Mouse (Mus musculus) liver, embryonic 14.5 days (tissue): ENCODE results near the gene Ugt2b35. TPM values are rescaled to one million over a fixed set of nuclear protein-coding genes. Genes with fewer than 3 reads are reported as not detected.

Experiments used
- ATAC-seq: fragments of 200-750 bp; cut with Nextera tagmentation; 2 replicates; pipeline ENCODE4 v1.8.0; 2017; ENCODE audit warnings: moderate number of reproducible peaks, mild to moderate bottlenecking, moderate library complexity; ENCODE audit not compliant: insufficient read depth
- DNase-seq, 3 experiments: peaks; one replicate each; pipeline ENCODE4 v3.0.0-alpha.2; 2012 to 2013; ENCODE audit warnings: low read depth in 3 of 3, low spot score in 3 of 3
- H3K27ac ChIP-seq: fragments of 300-500 bp; sonication (generic); 2 replicates; pipeline ENCODE4 v1.5.1; 2014; ENCODE audit warnings: moderate library complexity, mild to moderate bottlenecking, control low read depth, inconsistent platforms
- H3K27me3 ChIP-seq: fragments of 300-500 bp; sonication (generic); 2 replicates; pipeline ENCODE4 v1.6.1; 2014; ENCODE audit warnings: mild to moderate bottlenecking, low read length, moderate library complexity; ENCODE audit not compliant: control insufficient read depth, insufficient read depth
- H3K36me3 ChIP-seq: fragments of 300-500 bp; sonication (generic); replicated peaks from 2 replicates; pipeline ENCODE4 v1.6.1; 2014; ENCODE audit warnings: low read depth; ENCODE audit not compliant: control insufficient read depth, insufficient read depth
- H3K4me1 ChIP-seq, 2 experiments: fragments of 200-500 bp in 1 of 2; fragments of 300-500 bp in 1 of 2; sonication (generic) in 1 of 2; replicated peaks; 2 replicates each; pipeline ENCODE4 v1.6.1; 2012 to 2014; ENCODE audit warnings: antibody characterized with exemption in 1 of 2, inconsistent platforms in 1 of 2, low read length in 1 of 2; ENCODE audit not compliant: control insufficient read depth in 2 of 2, insufficient read depth in 2 of 2
- H3K4me2 ChIP-seq: fragments of 300-500 bp; sonication (generic); 2 replicates; pipeline ENCODE4 v1.6.1; 2014; ENCODE audit warnings: low read depth, mild to moderate bottlenecking, control low read depth, moderate library complexity
- H3K4me3 ChIP-seq, 2 experiments: fragments of 200-500 bp in 1 of 2; fragments of 300-500 bp in 1 of 2; sonication (generic) in 1 of 2; 2 replicates each; pipeline ENCODE4 v1.5.1; 2012 to 2014; ENCODE audit warnings: low read depth in 2 of 2, low read length in 2 of 2, mild to moderate bottlenecking in 2 of 2, control low read depth in 1 of 2, inconsistent platforms in 1 of 2, moderate library complexity in 1 of 2; ENCODE audit not compliant: insufficient read depth in 1 of 2
- H3K9ac ChIP-seq: fragments of 300-500 bp; sonication (generic); replicated peaks from 2 replicates; pipeline ENCODE4 v1.6.1; 2014; ENCODE audit warnings: mild to moderate bottlenecking, control low read depth, moderate library complexity
- H3K9me3 ChIP-seq: fragments of 300-500 bp; sonication (generic); 2 replicates; pipeline ENCODE4 v1.6.1; 2016; ENCODE audit warnings: low read length, mixed read lengths; ENCODE audit not compliant: control insufficient read depth
- CTCF ChIP-seq: IDR thresholded peaks from 2 replicates; pipeline ENCODE4 v1.5.1; 2016; ENCODE audit warnings: antibody characterized with exemption, low read depth, control low read depth
- EP300 ChIP-seq: IDR thresholded peaks from 2 replicates; pipeline ENCODE4 v1.6.1; 2016; ENCODE audit warnings: antibody characterized with exemption, low read depth
- WGBS: fragments of 180-500 bp; shearing (Covaris S2); extraction: QIAGEN DNeasy Blood & Tissue Kit; methylation state at CpG from one replicate; pipeline ENCODE4 v1.1.7; 2014; ENCODE audit not compliant: insufficient replicate concordance; 5-methylcytosine and 5-hydroxymethylcytosine counted together
- polyA plus RNA-seq, 2 experiments: library from polyadenylated mRNA; depleted of rRNA in 1 of 2; stranded (reverse) in 1 of 2; unstranded in 1 of 2; fragments of >200 nt; fragmentation: Nextera tagmentation in 1 of 2; extraction: Ambion mirVana in 1 of 2; gene quantifications; 2 replicates each; pipeline versions ENCODE4 v1.2.1 to v1.2.3; 2012 to 2014

Ugt2b35 gene
- polyA plus RNA-seq, 2 experiments, result 1.6 to 5.0 TPM

GRCm38 (mm10) chr5:87004735-87005134 lies 4.1 kb downstream of the Ugt2b35 start:
- Histone ChIP-seq H3K27me3 (no peaks in the 10 kb centered on the region), H3K36me3 (no peaks in the 10 kb centered on the region), H3K9me3 (no peaks in the 10 kb centered on the region), H3K4me3 (no peak overlapping the region), H3K4me2 (no peak overlapping the region), H3K9ac (no peak overlapping the region), H3K4me1 (no peaks in the 10 kb centered on the region), H3K27ac (no peak overlapping the region)
- ATAC-seq (no peak), DNase-seq (no peak)
- no peak for TF ChIP-seq EP300
- TF ChIP-seq CTCF, result no peak
- WGBS, result 60% methylated on average over 6 of the region's 6 CpGs

GRCm38 (mm10) chr5:87015477-87015876 lies 14.8 kb downstream of the Ugt2b35 start:
- no peak overlapping the region for H3K27ac ChIP-seq
- H3K4me2 ChIP-seq, result no peak overlapping the region
- ATAC-seq (no peak), DNase-seq (no peak)
- TF ChIP-seq CTCF (no peak), EP300 (no peak)
- no peaks in the 10 kb centered on the region for H3K27me3 ChIP-seq
- no peaks in the 10 kb centered on the region for H3K36me3 ChIP-seq
- WGBS, result 34% methylated on average over 3 of the region's 3 CpGs
- no peak overlapping the region for H3K9ac ChIP-seq
- H3K4me3 ChIP-seq, result no peak overlapping the region
- no peaks in the 10 kb centered on the region for H3K4me1 ChIP-seq
- no peaks in the 10 kb centered on the region for H3K9me3 ChIP-seq

DNA sequence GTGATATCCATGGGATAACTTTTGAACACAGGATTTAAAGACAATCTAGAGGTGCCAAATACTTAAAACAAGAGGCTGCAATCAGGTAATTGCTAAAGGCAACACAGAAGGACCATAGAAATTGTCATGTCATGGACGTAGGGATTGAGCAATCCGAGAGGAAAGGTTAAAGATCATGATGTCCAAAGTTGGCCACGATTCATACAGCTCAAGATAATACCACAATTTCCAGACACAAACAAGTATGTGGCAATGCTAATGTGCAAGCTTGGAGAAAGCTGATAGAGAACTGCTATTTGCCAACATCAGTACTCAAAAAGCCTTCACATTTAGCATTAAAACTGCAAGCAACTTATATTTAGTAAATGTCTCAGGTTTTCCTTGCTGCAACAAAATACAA lies 26.7 kb downstream of the Ugt2b35 start:
- no peaks in the 10 kb centered on the region for H3K27me3 ChIP-seq
- H3K9me3 ChIP-seq, result no peaks in the 10 kb centered on the region
- WGBS, result 40% methylated on average over 3 of the region's 3 CpGs
- DNase-seq, result no peak
- H3K27ac ChIP-seq, result no peak overlapping the region
- H3K36me3 ChIP-seq, result no peaks in the 10 kb centered on the region
- H3K4me3 ChIP-seq, result no peak overlapping the region
- no peaks in the 10 kb centered on the region for H3K4me1 ChIP-seq
- H3K9ac ChIP-seq, result no peak overlapping the region
- no peak overlapping the region for H3K4me2 ChIP-seq
- TF ChIP-seq CTCF, result no peak
- no peak for TF ChIP-seq EP300
- ATAC-seq, result no peak

- Histone ChIP-seq H3K4me2 (no peak overlapping the region), H3K4me1 (no peaks in the 10 kb centered on the region), H3K27me3 (no peaks in the 10 kb centered on the region), H3K9me3 (no peaks in the 10 kb centered on the region), H3K9ac (no peak overlapping the region), H3K27ac (no peak overlapping the region), H3K36me3 (no peaks in the 10 kb centered on the region), H3K4me3 (no peak overlapping the region)
- DNase-seq (no peak), ATAC-seq (no peak)
- 62% methylated on average over 1 of the region's 1 CpGs for WGBS
- TF ChIP-seq EP300, result no peak
- no peak for TF ChIP-seq CTCF
Measured at GRCm38 (mm10) chr5:87030624-87031023, 30.0 kb downstream of the Ugt2b35 start.

Other genes starting within 250 kb of the Ugt2b35 start
- gene Ythdc1, start 196.6 kb upstream of the Ugt2b35 start, polyA plus RNA-seq (2012; rRNA removed), result 15.0 and 22.8 TPM in 2 replicates
- 12.1 and 13.3 TPM in 2 replicates for gene Ythdc1, start 196.6 kb upstream of the Ugt2b35 start, polyA plus RNA-seq (2014; fragmentation: Nextera tagmentation; extraction: Ambion mirVana)
- gene Ugt2b34, start 93.9 kb upstream of the Ugt2b35 start, polyA plus RNA-seq (2012; rRNA removed), result 37.2 and 46.3 TPM in 2 replicates
- gene Ugt2b34, start 93.9 kb upstream of the Ugt2b35 start, polyA plus RNA-seq (2014; fragmentation: Nextera tagmentation; extraction: Ambion mirVana), result 51.0 and 59.7 TPM in 2 replicates
- gene Ugt2b1, start 74.3 kb upstream of the Ugt2b35 start, polyA plus RNA-seq (2012; rRNA removed), result 0.25 and 0.38 TPM in 2 replicates
- 0.25 and 0.29 TPM in 2 replicates for gene Ugt2b1, start 74.3 kb upstream of the Ugt2b35 start, polyA plus RNA-seq (2014; fragmentation: Nextera tagmentation; extraction: Ambion mirVana)
- 5.7 and 6.5 TPM in 2 replicates for gene Ugt2b36, start 91.7 kb downstream of the Ugt2b35 start, polyA plus RNA-seq (2012; rRNA removed)
- gene Ugt2b36, start 91.7 kb downstream of the Ugt2b35 start, polyA plus RNA-seq (2014; fragmentation: Nextera tagmentation; extraction: Ambion mirVana), result 17.0 and 18.2 TPM in 2 replicates
- gene Ugt2b5, start 139.5 kb downstream of the Ugt2b35 start, polyA plus RNA-seq (2012; rRNA removed), result 3.7 and 4.0 TPM in 2 replicates
- 16.9 and 18.6 TPM in 2 replicates for gene Ugt2b5, start 139.5 kb downstream of the Ugt2b35 start, polyA plus RNA-seq (2014; fragmentation: Nextera tagmentation; extraction: Ambion mirVana)